Mouse (Mus musculus): ENCODE data around the gene Lin28a.

GRCm38 (mm10) chr4:133967138-133967865, 51.3 kb downstream of the Lin28a start:
- TF ChIP-seq POLR2A (IDR thresholded peaks at IDR 0.05; ENCODE audit: borderline replicate concordance, extremely low read depth, low read depth, low read length) (peak; percentile 53; the same call in 1 of the 2 replicates), CTCF (IDR thresholded peaks at IDR 0.05; ENCODE audit: insufficient read depth, low read length) (no peak)
